Mouse (Mus musculus): ENCODE results near the gene Rab30.
"Not testable (repeated sequence)": the region's sequence is repeated elsewhere in the genome, so short reads cannot be mapped to it uniquely, and the experiment has no call there.

The Rab30 gene

DNA sequence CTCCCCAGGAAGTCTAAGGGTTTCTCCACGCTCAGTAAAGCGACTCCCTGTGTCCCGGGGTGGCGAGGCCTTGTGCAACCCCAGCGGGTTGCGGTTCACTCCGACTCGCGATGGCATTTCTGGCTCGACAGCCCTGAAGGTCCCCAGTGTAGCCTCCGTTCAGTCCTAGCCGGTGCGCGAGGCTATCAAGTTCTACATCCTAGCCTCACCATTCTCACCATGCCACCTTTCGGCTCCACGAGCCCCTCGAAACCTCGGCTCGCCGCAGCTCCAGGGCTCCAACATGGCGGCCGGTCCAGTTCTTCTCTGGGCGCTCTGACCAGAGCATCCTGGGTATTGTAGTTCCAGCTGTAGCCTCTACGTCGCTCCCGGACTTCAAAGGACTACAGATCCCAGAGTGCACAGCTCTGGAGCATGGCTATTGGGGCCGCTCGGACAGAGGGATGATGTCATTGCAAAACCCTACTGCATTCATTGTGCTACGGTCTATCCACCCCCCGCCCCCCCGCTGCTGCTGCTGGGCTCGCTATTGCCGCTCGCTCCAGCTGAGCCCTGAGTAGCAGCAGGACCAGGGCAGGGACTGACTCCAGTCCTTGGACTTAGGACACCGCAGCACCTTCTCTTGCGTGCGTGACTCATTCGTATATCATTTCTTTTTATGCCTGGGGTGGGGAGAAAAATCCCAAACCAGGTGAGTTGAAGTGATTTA, at the start of gene Rab30:
Gene Rab30, plus strand, starts transcription at position 452 of the 709 bp plus-strand sequence.
- DNase-seq = peak; percentile 95 to 99

DNA sequence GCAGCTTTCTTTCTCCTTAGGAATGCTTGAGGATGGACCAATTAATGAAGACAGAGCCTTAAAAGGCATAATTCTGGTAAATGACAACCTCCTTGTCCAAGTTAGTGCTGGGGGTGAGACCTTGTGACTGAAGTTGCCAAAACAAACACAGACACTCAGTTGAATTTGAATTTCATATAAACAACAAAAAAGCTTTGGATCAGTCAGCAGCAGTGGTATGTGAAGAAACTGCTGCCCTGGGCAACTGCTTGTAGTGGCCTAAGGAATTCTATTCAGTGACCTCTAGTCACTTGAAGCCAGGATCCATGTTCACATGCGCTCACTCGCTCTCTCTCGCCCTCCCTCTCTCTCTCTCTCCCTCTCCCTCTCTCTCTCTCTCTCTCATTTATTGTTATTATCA, 45.0 kb upstream of the Rab30 start:
- DNase-seq = peak in 1 of 2 experiments; percentile 6

DNA sequence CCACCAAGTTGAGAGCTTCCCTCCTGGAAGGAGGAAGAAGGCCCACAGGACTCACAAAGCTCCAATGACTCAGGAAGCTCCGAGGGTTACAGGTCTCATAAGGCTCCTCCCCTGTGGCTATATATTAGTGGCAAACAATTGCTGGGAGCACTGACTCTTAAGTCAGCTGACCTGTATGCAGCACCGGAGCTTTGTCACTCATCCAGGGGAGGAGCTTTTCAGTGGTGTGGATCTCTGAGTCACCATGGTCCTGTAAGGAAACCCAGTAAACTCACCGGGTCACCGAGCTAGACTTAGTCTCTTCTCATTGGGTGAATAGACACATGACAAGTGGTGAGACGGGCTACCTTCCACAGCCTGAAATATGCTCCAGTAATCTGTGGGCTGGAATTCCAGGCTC, 42.6 kb upstream of the Rab30 start:
- DNase-seq = no peak

DNA sequence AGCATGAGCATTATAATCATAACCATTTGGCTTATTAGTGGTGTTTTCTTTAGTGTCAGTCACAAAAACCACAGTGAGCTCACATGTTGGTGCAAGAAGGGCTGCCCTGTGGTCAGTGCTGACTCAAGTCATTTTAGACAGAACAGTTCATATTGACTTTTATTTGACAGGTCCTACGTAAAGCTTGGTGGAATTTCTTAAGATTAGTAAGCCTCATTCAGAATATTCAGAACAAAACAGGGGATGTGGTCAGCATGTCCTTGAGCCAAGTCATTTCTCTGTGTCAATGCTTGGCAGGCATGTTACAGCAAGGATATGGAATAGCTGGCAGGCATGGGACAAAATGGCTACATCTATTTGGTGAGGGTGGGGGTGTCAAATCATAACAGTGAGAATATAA, 37.7 kb upstream of the Rab30 start:
- no peak for DNase-seq

DNA sequence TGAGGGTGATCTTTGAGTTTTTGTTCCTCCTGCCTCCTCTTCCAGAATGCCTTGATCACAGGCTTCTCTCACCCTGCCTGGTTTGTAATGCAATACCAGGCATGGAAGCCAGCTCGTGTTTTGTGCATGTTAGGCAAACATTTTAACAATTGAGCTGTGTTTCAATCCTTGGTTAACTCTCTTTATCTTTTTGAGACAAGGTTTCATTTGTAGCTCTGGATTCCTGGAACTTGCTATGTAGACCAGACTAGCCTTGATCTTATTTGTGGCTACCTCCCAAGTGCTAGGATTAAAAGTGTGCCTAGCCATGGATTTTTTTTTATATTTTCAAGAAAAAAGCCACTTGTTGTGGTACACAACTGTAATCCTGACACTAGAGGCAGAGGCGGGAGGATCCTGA, 35.9 kb upstream of the Rab30 start:
- DNase-seq = no peak

DNA sequence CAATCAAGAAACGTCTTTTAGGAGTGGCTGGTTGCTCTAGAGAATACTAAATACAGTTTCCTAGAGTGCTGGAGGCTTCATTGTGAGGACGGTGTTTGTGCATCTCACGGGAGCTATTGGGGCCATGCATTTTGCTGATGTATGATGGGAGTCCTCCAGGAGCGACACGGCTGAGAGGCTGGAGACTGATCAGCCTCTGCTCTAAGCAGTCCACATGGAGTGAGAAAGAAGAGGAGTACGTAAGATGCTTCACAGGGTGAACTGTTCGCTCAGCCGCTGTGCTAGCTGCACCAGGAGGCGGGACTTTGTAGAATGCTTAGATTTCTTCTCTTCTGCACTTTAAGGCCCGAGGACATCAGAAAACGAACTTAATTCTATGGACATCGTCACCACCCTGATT, 34.7 kb upstream of the Rab30 start:
- DNase-seq = no peak

DNA sequence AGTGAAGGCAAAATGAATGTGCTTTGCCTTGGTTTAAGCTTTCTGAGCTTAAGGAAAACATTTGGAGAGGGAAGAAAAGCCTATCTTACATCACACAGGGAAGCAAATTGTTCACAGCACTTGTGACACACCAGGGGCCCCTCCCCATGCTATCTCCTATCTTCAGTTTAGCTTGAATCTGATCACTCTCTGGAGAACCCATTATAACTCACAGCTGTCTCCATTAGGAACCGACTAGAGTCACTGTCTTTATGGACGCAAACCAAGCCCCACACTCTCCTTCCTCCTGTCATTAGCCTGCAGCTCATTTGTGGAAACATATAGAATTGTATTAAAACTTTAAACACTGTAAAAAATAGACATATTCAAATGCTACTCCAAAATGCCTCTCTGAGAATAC, 31.8 kb upstream of the Rab30 start:
- DNase-seq = no peak

DNA sequence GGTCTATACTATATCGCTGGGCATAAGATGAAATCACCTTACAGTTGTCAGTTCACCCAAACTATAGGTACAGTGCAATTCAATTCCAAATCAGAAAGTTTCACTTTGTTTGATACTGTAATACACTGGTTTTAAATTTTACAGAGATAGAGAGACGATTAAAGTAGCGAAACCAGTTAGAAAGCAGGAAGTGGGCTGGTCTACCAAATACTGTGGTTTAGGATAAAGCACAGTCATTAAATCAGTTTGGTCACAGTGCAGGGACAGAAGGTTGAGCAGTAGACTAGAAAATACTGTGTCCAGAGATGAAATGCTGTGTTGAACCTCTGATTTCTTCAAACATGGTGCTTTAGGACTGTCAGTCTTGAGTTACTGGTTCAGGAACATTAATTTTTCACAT, 29.8 kb upstream of the Rab30 start:
- DNase-seq = no peak

DNA sequence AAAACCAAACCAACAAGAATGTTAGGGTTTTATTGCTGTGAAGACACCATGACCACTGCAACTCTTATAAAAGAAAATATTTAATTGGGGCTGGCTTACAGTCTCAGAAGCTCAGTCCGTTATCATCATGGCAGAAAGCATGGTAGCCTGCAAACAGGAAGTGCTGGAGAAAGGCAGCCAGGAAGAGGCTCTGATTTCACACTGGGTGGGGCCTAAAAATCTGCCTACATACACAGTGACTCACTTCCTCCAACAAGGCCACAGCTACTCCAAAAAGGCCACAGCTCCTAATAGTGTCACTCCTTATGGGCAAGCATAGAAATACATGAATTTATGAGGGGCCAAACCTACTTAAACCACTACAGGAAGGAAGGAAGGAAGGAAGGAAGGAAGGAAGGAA, 26.3 kb upstream of the Rab30 start:
- DNase-seq = no peak

DNA sequence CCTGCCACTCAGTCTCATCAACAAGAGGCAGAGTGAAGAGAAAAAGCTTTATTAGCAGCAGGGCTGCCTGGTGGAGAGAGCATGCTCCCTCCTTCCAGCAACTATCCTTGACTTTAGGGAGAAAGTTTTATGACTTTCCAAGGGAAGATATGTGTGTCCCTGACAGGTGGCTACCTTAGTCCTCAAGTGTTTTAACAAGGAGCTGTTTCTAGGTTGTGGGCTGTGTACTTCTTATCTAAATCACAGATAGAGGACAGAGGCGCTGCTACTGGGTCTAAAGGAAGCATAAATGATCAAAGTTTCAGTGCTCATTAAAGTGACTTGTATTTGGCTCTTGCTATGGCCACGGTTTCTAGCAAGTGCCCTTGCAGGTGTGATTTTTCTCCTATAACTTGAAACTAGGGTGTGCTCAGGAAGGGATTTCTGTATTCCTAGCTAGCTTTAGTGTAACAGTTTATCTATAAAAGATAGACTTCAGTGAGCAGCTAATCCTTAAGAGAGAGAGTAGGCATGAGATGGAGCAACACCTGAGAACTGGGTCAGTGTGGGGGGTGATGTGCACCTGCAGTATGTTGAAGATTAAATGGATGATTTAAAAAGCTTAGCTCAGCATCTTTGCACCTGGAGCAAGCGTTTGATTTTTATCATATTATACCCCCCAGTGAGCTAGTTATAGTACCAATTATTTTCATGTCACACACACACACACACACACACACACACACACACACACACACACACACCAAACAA, 21.1 kb upstream of the Rab30 start:
- no peak for DNase-seq

DNA sequence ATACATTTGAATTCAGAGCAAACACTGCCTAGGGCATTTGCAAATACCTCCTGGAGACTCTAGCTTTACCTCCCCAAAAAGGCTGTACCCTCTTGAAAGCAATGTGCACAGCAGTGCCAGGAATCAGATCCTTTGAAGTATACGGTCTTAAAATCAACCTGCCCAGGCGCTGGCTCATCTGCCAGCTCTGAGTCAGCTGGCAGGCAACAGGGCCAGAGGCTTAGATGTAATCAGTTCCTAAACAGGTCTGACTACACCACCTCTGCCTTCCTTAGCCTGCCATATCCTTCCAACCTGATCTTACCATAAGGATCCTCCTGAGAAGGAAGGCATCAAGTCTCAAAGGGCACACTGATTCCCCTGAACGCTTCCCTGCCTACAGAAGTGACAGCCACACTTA, 17.7 kb upstream of the Rab30 start:
- no peak for DNase-seq

DNA sequence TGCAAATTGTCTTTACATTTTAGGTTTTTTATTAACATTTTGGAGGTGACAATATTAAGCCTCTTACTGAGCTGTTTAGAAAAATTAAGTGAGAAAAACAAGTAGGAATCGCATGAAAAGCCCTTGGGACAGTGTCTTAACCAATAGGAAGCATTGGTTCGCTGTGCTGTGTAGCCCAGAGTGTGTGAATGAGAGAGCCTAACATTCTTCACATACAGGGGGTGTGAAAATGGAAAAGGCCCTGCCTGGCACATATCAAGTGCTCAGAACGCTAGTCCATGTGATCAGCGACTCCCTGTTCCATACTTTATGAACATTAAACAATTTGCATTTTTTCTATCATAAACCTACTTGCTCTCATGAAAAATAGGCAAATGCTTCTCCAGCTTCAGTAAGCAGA, 17.1 kb upstream of the Rab30 start:
- DNase-seq = no peak

DNA sequence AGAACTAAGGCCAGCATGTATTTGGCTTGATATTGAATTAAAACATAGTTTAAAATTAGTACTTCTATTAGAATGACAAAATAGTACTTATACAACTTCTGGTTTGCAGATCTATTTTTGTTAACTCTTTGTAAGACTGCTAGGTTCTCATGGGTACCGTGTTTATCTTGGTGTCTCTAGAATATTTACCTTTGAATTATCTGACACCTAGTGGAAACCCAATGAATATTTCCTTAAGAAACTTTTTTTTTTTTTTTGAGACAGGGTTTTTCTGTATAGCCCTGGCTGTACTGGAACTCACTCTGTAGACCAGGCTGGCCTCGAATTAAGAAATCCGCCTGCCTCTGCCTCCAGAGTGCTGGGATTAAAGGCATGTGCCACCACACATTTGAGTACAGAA, 11.8 kb upstream of the Rab30 start:
- DNase-seq = not testable (repeated sequence)

DNA sequence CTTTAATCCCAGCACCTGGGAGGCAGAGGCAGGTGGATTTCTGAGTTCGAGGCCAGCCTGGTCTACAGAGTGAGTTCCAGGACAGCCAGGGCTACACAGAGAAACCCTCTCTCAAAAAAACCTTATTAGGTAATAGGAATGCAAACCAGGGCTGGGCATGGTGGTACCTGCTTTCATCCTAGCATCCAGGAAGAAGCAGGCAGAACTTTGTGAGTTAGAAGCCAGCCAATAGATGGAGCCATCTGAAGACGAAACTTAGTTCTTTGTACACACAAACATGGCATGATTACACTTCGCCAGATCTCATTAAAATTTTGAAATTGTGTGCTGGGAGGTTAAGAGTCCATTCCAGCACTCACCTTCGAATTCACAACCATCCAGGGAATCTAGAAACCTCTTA, 10.9 kb upstream of the Rab30 start:
- peak in 1 of 2 experiments; percentile 5 for DNase-seq

DNA sequence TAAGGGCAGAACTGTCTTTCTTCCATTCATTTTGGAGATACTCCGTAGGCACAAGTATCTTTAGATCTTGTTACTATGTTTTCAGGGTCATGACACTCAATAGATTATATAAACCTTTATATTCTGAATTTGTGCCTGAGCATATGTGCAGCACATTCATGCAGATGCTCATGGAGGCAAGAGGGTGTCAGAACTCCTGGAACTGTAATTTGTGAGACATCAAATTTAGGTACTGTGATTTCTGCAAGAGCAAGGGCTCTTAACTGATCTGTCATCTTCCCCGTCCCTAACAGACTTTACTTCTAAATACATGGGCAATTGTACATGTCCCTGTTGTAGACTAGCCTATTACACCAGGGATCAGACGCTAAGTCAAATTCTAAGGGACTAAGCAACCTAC, 10.4 kb upstream of the Rab30 start:
- DNase-seq = no peak

DNA sequence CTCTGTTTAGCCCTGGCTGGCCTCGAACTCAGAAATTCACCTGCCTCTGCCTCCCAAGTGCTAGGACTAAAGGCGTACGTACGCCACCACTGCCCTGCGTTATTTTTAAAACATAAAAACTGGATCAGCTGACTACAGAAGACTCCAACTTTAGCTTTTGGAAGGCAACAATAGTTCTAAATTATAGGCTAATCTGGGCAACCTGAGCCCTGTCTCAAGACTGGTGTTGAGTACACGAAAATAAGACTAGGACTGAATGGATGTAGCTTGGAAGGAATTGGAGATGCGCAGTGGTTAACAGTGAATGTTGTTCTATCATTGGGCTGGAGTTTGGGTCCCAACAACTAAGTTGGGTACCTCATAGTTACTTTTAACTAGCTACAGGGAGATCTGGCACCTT, 9.3 kb upstream of the Rab30 start:
- DNase-seq = no peak

DNA sequence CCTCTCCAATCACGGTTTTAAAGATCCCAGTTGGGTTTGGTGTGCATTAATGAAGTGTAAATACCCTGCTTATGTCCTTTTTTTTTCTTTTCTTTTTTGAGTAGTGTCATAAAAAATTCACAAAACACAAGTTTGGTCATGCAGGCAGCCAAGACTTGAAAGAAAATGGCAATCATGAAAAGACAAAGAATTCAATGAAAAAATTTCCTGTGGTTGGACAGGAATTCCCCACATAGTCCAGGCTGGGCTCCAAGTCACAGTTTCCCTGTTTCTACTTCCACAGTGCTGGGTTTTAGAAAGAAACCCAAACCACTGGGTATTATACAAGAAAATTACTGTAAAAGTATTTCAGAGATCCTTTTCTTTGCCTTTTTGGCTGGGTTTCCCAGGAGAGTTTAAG, 3.8 kb upstream of the Rab30 start:
- DNase-seq = no peak

DNA sequence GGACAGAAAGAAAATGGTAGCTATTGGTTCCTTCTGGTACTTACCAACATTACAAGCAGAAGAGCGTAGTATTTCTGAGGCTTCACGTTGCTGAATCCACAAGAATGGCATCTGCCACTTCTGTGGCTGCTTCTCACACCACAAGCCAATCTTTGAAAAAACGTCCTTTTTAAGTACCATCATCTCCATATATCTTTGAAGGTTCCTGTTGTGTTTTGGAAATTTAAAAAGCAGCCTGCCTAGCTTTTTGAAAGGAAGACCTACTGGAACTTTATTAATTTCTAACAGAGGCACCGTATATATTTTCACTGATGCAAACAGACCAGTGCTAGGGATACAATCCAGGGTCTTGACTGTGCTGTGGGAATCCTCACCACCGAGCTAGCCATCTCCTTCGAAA, 1.4 kb upstream of the Rab30 start:
- DNase-seq = no peak

DNA sequence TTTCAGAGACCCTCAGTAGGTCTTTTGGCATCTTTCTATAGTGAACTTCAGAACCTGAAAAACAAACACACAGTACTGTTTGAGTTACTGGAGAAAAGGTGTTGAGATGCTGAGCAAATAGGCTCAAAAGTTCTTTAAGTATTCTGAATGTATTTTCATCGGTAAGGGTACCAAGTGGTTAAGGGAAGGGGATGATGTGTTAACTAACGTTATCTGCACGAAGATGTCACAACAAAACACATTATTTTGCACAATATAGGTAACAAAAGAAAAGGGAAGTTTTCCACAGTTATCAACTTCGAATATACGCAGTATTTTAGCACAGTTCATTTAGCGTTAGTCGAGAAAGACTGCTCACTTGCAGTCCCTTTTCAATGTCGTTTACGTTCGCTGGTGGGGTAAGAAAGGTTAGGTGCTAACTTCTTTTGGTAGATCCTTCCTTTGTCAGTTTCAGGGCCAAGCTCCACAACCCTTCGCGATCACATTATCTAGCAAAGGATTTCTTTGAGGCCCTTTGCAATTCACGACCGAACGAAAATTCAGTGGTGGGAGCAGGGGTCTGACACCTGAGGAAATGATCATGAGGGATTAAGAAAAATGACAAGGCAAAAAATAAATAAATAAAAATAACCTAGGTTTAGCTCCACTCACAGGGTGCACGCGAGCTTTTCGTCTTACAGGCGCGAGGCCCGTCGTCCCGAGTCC, 840 bp upstream of the Rab30 start:
- peak in 1 of 2 experiments; percentile 10 for DNase-seq

DNA sequence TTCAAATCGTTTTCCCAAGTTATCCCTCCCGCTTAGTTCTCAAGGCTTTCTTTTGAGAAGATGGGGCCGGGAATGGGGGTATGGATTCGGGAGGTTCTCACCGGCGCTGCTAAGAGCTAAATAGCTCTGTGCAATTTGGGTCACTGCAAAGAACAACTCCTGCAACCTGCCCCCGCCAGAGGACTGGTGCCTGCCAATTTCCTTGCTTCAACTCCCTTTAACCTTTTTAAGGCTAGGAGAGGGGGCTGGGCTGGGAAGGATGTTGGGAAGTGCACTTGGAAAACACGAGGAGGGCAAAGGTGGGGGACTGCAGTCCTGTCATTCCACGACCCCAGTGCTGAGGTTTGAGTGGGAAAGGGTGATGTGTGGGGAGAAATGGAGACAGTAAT, 452 bp downstream of the Rab30 start:
- peak; percentile 50 to 51 for DNase-seq

DNA sequence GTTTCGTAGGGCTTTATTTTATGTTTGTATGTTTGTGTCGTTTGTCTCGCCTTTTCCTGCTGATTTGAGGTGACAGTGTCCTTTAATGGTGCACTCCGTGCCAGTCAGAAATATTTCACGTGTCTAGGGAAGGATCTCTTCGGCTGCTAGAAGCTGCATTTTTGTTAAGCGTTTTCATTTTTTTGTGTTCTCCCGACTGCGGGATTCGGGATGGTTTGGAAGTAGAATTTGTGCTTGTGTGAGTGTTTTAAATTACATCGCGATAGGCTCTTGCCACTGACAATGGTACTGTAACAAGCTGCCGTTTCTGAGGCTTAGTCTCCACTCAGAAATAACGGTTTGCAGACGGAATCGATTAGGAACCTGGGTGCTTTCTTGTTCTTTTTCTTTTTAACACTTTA, 938 bp downstream of the Rab30 start:
- no peak for DNase-seq

DNA sequence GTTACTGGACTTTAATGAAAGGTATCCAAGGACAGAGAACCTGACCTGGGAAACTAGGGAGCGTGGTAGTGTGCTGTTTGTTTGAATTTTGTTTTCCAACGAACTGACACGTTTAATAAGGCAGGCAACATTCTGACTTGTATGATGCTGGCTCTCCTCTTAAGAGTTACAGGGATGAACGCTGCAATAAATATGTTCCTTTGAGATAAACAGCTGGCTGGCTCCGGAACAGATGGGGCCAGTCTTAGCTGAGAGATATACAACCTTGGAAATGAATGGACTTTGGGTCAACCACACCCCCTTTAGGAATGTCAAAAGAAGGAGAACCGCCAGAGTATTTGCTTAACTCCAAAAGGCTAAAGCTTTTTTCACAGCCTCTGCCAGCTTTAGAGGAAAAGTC, 1.4 kb downstream of the Rab30 start:
- DNase-seq = peak; percentile 6 to 20

DNA sequence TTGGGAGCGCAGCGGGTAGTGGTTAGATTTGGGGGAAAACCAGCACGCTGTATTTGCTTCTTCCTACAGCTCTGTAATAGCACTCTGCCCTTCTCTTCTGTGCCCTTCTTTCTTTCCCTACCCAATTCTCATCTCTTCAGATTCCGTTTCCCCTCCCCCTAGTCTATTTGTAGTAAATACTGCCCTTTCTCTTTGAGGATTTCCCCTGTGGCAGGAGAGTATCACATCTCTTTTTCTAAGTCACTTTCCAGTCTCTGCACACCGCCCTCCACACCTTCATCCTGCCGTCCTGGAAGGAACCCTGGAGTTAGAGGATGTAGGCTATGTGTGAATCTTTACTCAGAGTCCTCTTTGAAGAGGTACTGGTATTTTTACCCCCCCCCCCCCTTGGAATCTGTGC, 1.9 kb downstream of the Rab30 start:
- no peak for DNase-seq

DNA sequence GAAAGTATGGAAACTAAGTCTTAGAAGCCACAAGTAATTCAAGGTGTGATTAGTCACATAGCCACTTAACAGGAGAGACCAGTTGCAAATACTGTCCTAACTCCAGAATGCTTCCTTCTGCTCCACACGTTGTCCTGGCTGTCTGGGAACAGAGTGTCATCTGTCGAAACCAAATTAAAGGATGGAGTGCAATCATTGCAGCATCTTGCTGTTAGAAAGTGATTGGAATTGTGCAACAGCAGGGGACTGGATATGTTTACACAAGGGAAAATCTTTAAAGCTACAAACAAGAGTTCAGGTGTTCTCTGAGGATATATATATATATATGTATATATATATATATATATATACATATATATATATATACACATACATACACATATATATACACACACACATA, 9.0 kb downstream of the Rab30 start:
- no peak for DNase-seq

All from kidney, adult 8-10 months (tissue).